Mouse (Mus musculus) liver, embryonic 14.5 days (tissue): ENCODE measurements around the gene Cyp2d11.

Experiments
- CTCF ChIP-seq: IDR thresholded peaks from 2 replicates; pipeline ENCODE4 v1.5.1; 2016; ENCODE audit warnings: antibody characterized with exemption, low read depth, control low read depth
- EP300 ChIP-seq: IDR thresholded peaks from 2 replicates; pipeline ENCODE4 v1.6.1; 2016; ENCODE audit warnings: antibody characterized with exemption, low read depth

DNA sequence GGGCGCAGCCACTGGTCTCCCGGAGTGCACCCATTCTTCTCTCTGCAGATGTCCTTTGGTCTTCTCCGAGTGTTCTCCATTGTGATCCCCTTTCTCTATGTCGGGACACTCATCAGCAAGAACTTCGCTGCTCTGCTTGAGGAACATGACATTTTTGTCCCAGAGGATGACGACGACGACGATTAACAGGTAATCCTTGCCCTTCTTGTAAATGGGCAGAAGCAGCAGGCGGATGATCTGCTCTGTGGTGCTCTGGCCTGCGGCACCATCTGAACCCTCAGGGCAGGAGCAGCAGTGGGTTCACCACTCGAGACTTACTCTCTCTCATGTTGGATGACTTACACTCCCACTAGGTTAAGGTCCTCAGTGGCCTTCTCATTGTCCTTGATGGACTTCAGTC lies 46.0 kb downstream of the Cyp2d11 start:
- TF ChIP-seq CTCF (no peak), EP300 (no peak)
